Mouse (Mus musculus) G1E (cell line): ENCODE results near the gene Traf3ip2. TPM values are rescaled to one million over a fixed set of nuclear protein-coding genes. Genes with fewer than 3 reads are reported as not detected.

Experiments
- ATAC-seq: 2 replicates; pipeline ENCODE4 v1.8.0; 2016; ENCODE audit warnings: mild to moderate bottlenecking; ENCODE audit not compliant: insufficient number of reproducible peaks, poor library complexity, low FRiP score, severe bottlenecking; ENCODE audit errors: extremely low read depth
- DNase-seq: peaks from one replicate; pipeline ENCODE4 v3.0.0; 2012; ENCODE audit warnings: low spot score
- H3K27me3 ChIP-seq: 2 replicates; pipeline ENCODE4 v1.6.1; 2012; ENCODE audit warnings: mild to moderate bottlenecking, low read length, inconsistent platforms; ENCODE audit not compliant: insufficient read depth
- H3K36me3 ChIP-seq: replicated peaks from 2 replicates; pipeline ENCODE3; 2012; ENCODE audit warnings: mild to moderate bottlenecking, inconsistent platforms
- H3K4me1 ChIP-seq: 2 replicates; pipeline ENCODE4 v1.6.1; 2012; ENCODE audit warnings: low read depth, low read length, inconsistent platforms, mixed read lengths; ENCODE audit not compliant: insufficient read depth
- H3K4me3 ChIP-seq: 2 replicates; pipeline ENCODE4 v1.5.1; 2012; ENCODE audit warnings: low read depth, mild to moderate bottlenecking, inconsistent platforms, low read length, moderate library complexity, mixed read lengths
- H3K9me3 ChIP-seq: replicated peaks from 2 replicates; pipeline ENCODE4 v1.6.1; 2012; ENCODE audit warnings: inconsistent platforms
- CTCF ChIP-seq: IDR thresholded peaks from 2 replicates; pipeline ENCODE4 v1.5.1; 2012; ENCODE audit warnings: low read depth, low read length, inconsistent platforms, mixed read lengths
- GATA1 ChIP-seq: IDR thresholded peaks from 2 replicates; pipeline ENCODE4 v1.6.1; 2012; ENCODE audit warnings: borderline replicate concordance, low read length, inconsistent platforms, mixed read lengths
- GATA2 ChIP-seq: IDR thresholded peaks from 2 replicates; pipeline ENCODE4 v1.6.1; 2012; ENCODE audit warnings: low read depth, low read length, inconsistent platforms, borderline replicate concordance
- POLR2AphosphoS5 ChIP-seq: IDR thresholded peaks from 2 replicates; pipeline ENCODE4 v1.6.1; 2012; ENCODE audit warnings: low read depth, low read length, inconsistent platforms; ENCODE audit not compliant: insufficient replicate concordance
- TAL1 ChIP-seq: conservative IDR thresholded peaks from 2 replicates; pipeline ENCODE4 v1.6.1; 2012; ENCODE audit warnings: low read depth, low read length, inconsistent platforms, mixed read lengths
- polyA plus RNA-seq: library from polyadenylated mRNA; stranded (reverse); fragments of >175 nt; gene quantifications from 2 replicates; pipeline ENCODE4 v1.2.3, GENCODE M21; 2012
- total RNA-seq, 2 experiments: library from RNA; stranded (forward) in 1 of 2; stranded (reverse) in 1 of 2; fragments of 200-1000 nt in 1 of 2; fragments of >200 nt in 1 of 2; fragmentation: Nextera tagmentation in 1 of 2; gene quantifications; 2 replicates each; pipeline ENCODE4 v1.2.3; 2014 to 2017

Traf3ip2 gene
- total and polyA plus RNA-seq, 3 experiments, result 0.75 to 2.2 (median 1.9) TPM

GRCm38 (mm10) chr10:39626376-39626775 is 13.6 kb downstream of the Traf3ip2 start:
- TF ChIP-seq POLR2AphosphoS5 (no peak), CTCF (no peak), GATA2 (no peak), GATA1 (no peak), TAL1 (no peak)
- H3K27me3 ChIP-seq, result peaks cover 36% of the 10 kb centered on the region
- no peak for ATAC-seq

GRCm38 (mm10) chr10:39628799-39629517 is 16.2 kb downstream of the Traf3ip2 start:
- Histone ChIP-seq H3K36me3 (no peaks in the 10 kb centered on the region), H3K27me3 (peaks cover 33% of the 10 kb centered on the region), H3K4me3 (no peak overlapping the region), H3K4me1 (no peaks in the 10 kb centered on the region), H3K9me3 (no peaks in the 10 kb centered on the region)
- no peak for DNase-seq
- no peak for TF ChIP-seq POLR2AphosphoS5
- TF ChIP-seq GATA2, result no peak
- TF ChIP-seq GATA1, result no peak
- TF ChIP-seq CTCF, result no peak
- no peak for TF ChIP-seq TAL1
- no peak for ATAC-seq

More at GRCm38 (mm10) chr10:39626376-39626775, 13.6 kb downstream of the Traf3ip2 start:
- Histone ChIP-seq H3K4me1 (no peaks in the 10 kb centered on the region), H3K36me3 (no peaks in the 10 kb centered on the region), H3K9me3 (no peaks in the 10 kb centered on the region), H3K4me3 (no peak overlapping the region)
- DNase-seq, result no peak

GRCm38 (mm10) chr10:39629746-39630552 is 17.2 kb downstream of the Traf3ip2 start:
- TF ChIP-seq TAL1 (no peak), CTCF (no peak), POLR2AphosphoS5 (no peak), GATA2 (no peak), GATA1 (no peak)
- ATAC-seq (no peak), DNase-seq (no peak)
- peaks cover 33% of the 10 kb centered on the region for H3K27me3 ChIP-seq
- no peaks in the 10 kb centered on the region for H3K36me3 ChIP-seq
- no peaks in the 10 kb centered on the region for H3K4me1 ChIP-seq
- no peaks in the 10 kb centered on the region for H3K9me3 ChIP-seq
- H3K4me3 ChIP-seq, result no peak overlapping the region

GRCm38 (mm10) chr10:39630811-39631210 is 18.1 kb downstream of the Traf3ip2 start:
- DNase-seq (no peak), ATAC-seq (no peak)
- Histone ChIP-seq H3K4me3 (no peak overlapping the region), H3K9me3 (no peaks in the 10 kb centered on the region), H3K36me3 (no peaks in the 10 kb centered on the region), H3K27me3 (peaks cover 29% of the 10 kb centered on the region), H3K4me1 (no peaks in the 10 kb centered on the region)
- TF ChIP-seq TAL1, result no peak
- no peak for TF ChIP-seq GATA2
- no peak for TF ChIP-seq POLR2AphosphoS5

GRCm38 (mm10) chr10:39631627-39632026 is 18.9 kb downstream of the Traf3ip2 start:
- Histone ChIP-seq H3K9me3 (no peaks in the 10 kb centered on the region), H3K27me3 (peaks cover 21% of the 10 kb centered on the region), H3K36me3 (no peaks in the 10 kb centered on the region), H3K4me1 (no peaks in the 10 kb centered on the region), H3K4me3 (no peak overlapping the region)
- DNase-seq (no peak), ATAC-seq (no peak)
- TF ChIP-seq GATA2 (no peak), GATA1 (no peak), POLR2AphosphoS5 (no peak), CTCF (no peak), TAL1 (no peak)

GRCm38 (mm10) chr10:39633379-39633778 is 20.6 kb downstream of the Traf3ip2 start:
- ATAC-seq, result no peak
- no peaks in the 10 kb centered on the region for H3K36me3 ChIP-seq
- H3K9me3 ChIP-seq, result no peaks in the 10 kb centered on the region
- H3K27me3 ChIP-seq, result peaks cover 13% of the 10 kb centered on the region
- no peaks in the 10 kb centered on the region for H3K4me1 ChIP-seq
- DNase-seq, result no peak
- TF ChIP-seq CTCF (no peak), POLR2AphosphoS5 (no peak), GATA1 (no peak), TAL1 (no peak), GATA2 (no peak)
- no peak overlapping the region for H3K4me3 ChIP-seq
